ENCODE assay signal across 7 mouse cellular contexts in the genomic region with DNA sequence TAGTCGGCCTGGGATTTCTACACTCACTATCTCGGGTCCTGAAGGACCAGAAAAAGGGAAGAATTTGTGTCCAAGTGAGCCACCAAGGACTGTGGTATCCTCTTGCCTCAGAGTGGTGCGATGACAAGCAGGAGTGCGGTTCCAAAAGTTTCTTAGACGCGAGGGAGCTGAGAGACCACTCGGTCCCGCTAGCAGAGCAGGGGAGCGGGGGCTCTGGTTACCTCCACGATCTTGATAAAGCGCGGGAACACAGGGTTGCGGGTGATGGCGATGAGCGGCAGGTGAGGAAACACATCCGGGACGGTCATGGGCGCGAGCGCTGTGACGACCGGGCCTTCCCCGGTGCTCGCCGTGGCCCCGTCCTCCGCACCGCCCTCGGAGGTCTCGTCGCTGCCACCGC. TPM values are rescaled to one million over a fixed set of nuclear protein-coding genes. Genes with fewer than 3 reads are reported as not detected.
DNase-seq lines count a peak whose midpoint lies in the region; ATAC-seq lines count a peak whose summit lies in the region.

No protein-coding gene starts in this region.

- peak overlapping the region; percentile 92 for H3K9ac ChIP-seq in lung, embryonic 16.5 days (ENCODE audit: low read length)
- peak overlapping the region; percentile 77 for H3K9ac ChIP-seq in embryonic facial prominence, embryonic 11.5 days (replicated peaks; ENCODE audit: low read length)
- H3K9ac ChIP-seq in intestine, embryonic 15.5 days = peak overlapping the region; percentile 93
- peak overlapping the region; percentile 86 for H3K9ac ChIP-seq in neural tube, embryonic 13.5 days

- H3K4me2 ChIP-seq in lung, embryonic 16.5 days (ENCODE audit: low read depth, low read length) = peak overlapping the region; percentile 96
- peak overlapping the region; percentile 56 for H3K4me2 ChIP-seq in embryonic facial prominence, embryonic 11.5 days (ENCODE audit: low read depth, low read length)
- H3K4me2 ChIP-seq in intestine, embryonic 15.5 days (replicated peaks) = peak overlapping the region; percentile 86
- H3K4me2 ChIP-seq in neural tube, embryonic 13.5 days = peak overlapping the region; percentile 93

- no peaks in the 10 kb centered on the region for H3K27me3 ChIP-seq in lung, embryonic 16.5 days (ENCODE audit: control insufficient read depth, insufficient read depth, low read depth, low read length)
- H3K27me3 ChIP-seq in embryonic facial prominence, embryonic 11.5 days (ENCODE audit: control insufficient read depth, insufficient read depth, low read length) = no peaks in the 10 kb centered on the region
- H3K27me3 ChIP-seq in intestine, embryonic 15.5 days (replicated peaks) = no peaks in the 10 kb centered on the region
- H3K27me3 ChIP-seq in neural tube, embryonic 13.5 days = 0 out of 2 replicates have a peak, but pooled peaks cover 3% of the 10 kb centered on the region

- under 1% methylated on average over 32 of the region's 32 CpGs for WGBS in lung, embryonic 16.5 days
- under 1% methylated on average over 31 of the region's 32 CpGs for WGBS in embryonic facial prominence, embryonic 11.5 days
- under 1% methylated on average over 30 of the region's 32 CpGs for WGBS in intestine, embryonic 15.5 days
- 2% methylated on average over 32 of the region's 32 CpGs for WGBS in neural tube, embryonic 13.5 days

- H3K36me3 ChIP-seq in lung, embryonic 16.5 days (ENCODE audit: control insufficient read depth, insufficient read depth, low read length) = peaks cover 17% of the 10 kb centered on the region
- peaks cover 3% of the 10 kb centered on the region for H3K36me3 ChIP-seq in embryonic facial prominence, embryonic 11.5 days (replicated peaks; ENCODE audit: control insufficient read depth, insufficient read depth, low read depth, low read length)
- peaks cover 16% of the 10 kb centered on the region for H3K36me3 ChIP-seq in intestine, embryonic 15.5 days
- H3K36me3 ChIP-seq in neural tube, embryonic 13.5 days = peaks cover 34% of the 10 kb centered on the region

- no peaks in the 10 kb centered on the region for H3K9me3 ChIP-seq in lung, embryonic 16.5 days (ENCODE audit: control insufficient read depth, low read length)
- H3K9me3 ChIP-seq in embryonic facial prominence, embryonic 11.5 days (replicated peaks; ENCODE audit: control insufficient read depth, low read length) = no peaks in the 10 kb centered on the region
- no peaks in the 10 kb centered on the region for H3K9me3 ChIP-seq in intestine, embryonic 15.5 days
- H3K9me3 ChIP-seq in neural tube, embryonic 13.5 days = no peaks in the 10 kb centered on the region

- DNase-seq in lung, postnatal 4 days = no peak
- no peak for DNase-seq in embryonic facial prominence, embryonic 11.5 days (ENCODE audit: low spot score)
- no peak for DNase-seq in thymus, postnatal 10 days (ENCODE audit: low spot score in 2 of 2)
- no peak for DNase-seq in kidney, postnatal 14 days

- H3K4me3 ChIP-seq in lung, embryonic 16.5 days (ENCODE audit: low read length) = peak overlapping the region; percentile 85
- peak overlapping the region; percentile 81 for H3K4me3 ChIP-seq in embryonic facial prominence, embryonic 11.5 days (ENCODE audit: low read depth, low read length)
- H3K4me3 ChIP-seq in intestine, embryonic 15.5 days (replicated peaks) = peak overlapping the region; percentile 96
- H3K4me3 ChIP-seq in neural tube, embryonic 13.5 days = peak overlapping the region; percentile 87

- peaks cover 10% of the 10 kb centered on the region for H3K4me1 ChIP-seq in lung, embryonic 16.5 days (replicated peaks; ENCODE audit: control insufficient read depth, insufficient read depth, low read length)
- no peaks in the 10 kb centered on the region for H3K4me1 ChIP-seq in embryonic facial prominence, embryonic 11.5 days (ENCODE audit: control insufficient read depth, insufficient read depth, low read length)
- H3K4me1 ChIP-seq in intestine, embryonic 15.5 days (replicated peaks) = peaks cover 17% of the 10 kb centered on the region
- peaks cover 27% of the 10 kb centered on the region for H3K4me1 ChIP-seq in neural tube, embryonic 13.5 days (replicated peaks)

- H3K27ac ChIP-seq in lung, embryonic 16.5 days (ENCODE audit: low read length) = peak overlapping the region; percentile 56; the same call in 1 of the 2 replicates
- H3K27ac ChIP-seq in embryonic facial prominence, embryonic 11.5 days (replicated peaks; ENCODE audit: low read depth, low read length) = no peak overlapping the region
- peak overlapping the region; percentile 54 for H3K27ac ChIP-seq in intestine, embryonic 15.5 days
- H3K27ac ChIP-seq in neural tube, embryonic 13.5 days (replicated peaks) = peak overlapping the region; percentile 73

- ATAC-seq in lung, embryonic 16.5 days (ENCODE audit: low read depth) = no peak
- ATAC-seq in embryonic facial prominence, embryonic 11.5 days (replicated peaks; ENCODE audit: insufficient number of reproducible peaks, low FRiP score, low TSS enrichment, low read depth) = peak; percentile 7
- ATAC-seq in intestine, embryonic 15.5 days = peak; percentile 13; the same call in 1 of the 2 replicates
- no peak; the same call in 1 of the 2 replicates for ATAC-seq in neural tube, embryonic 13.5 days (ENCODE audit: low read depth)

RNA-seq across cellular contexts. Expression of a gene that starts 0.4 kb away (rescaled TPM):
- polyA plus RNA-seq in lung, embryonic 16.5 days (2015; fragmentation: Nextera tagmentation; extraction: Ambion mirVana) = 41.1 and 41.7 TPM in 2 replicates
- polyA plus RNA-seq in embryonic facial prominence, embryonic 11.5 days (2014; fragmentation: Nextera tagmentation; extraction: Ambion mirVana) = 48.3 and 49.5 TPM in 2 replicates
- 62.6 and 70.0 TPM in 2 replicates for polyA plus RNA-seq in intestine, embryonic 15.5 days (2015; fragmentation: Nextera tagmentation; extraction: Ambion mirVana)
- polyA plus RNA-seq in neural tube, embryonic 13.5 days (2015; fragmentation: Nextera tagmentation; extraction: Ambion mirVana) = 40.4 and 44.2 TPM in 2 replicates

RNA-seq across cellular contexts. Expression of a gene that starts 1.7 kb away (rescaled TPM):
- 0.43 and 0.91 TPM in 2 replicates for polyA plus RNA-seq in lung, embryonic 16.5 days (2015; fragmentation: Nextera tagmentation; extraction: Ambion mirVana)
- polyA plus RNA-seq in embryonic facial prominence, embryonic 11.5 days (2014; fragmentation: Nextera tagmentation; extraction: Ambion mirVana) = 0.70 and 0.71 TPM in 2 replicates
- polyA plus RNA-seq in intestine, embryonic 15.5 days (2015; fragmentation: Nextera tagmentation; extraction: Ambion mirVana) = 0.48 and 0.68 TPM in 2 replicates
- polyA plus RNA-seq in neural tube, embryonic 13.5 days (2015; fragmentation: Nextera tagmentation; extraction: Ambion mirVana) = 0.90 and 1.7 TPM in 2 replicates

RNA-seq across cellular contexts. Expression of a gene that starts 13.0 kb away (rescaled TPM):
- 1,731 and 1,766 TPM in 2 replicates for polyA plus RNA-seq in lung, embryonic 16.5 days (2015; fragmentation: Nextera tagmentation; extraction: Ambion mirVana)
- 1,376 and 1,538 TPM in 2 replicates for polyA plus RNA-seq in embryonic facial prominence, embryonic 11.5 days (2014; fragmentation: Nextera tagmentation; extraction: Ambion mirVana)
- 1,919 and 1,958 TPM in 2 replicates for polyA plus RNA-seq in intestine, embryonic 15.5 days (2015; fragmentation: Nextera tagmentation; extraction: Ambion mirVana)
- polyA plus RNA-seq in neural tube, embryonic 13.5 days (2015; fragmentation: Nextera tagmentation; extraction: Ambion mirVana) = 1,004 and 1,135 TPM in 2 replicates

RNA-seq across cellular contexts. Expression of a gene that starts 16.7 kb away (rescaled TPM):
- polyA plus RNA-seq in lung, embryonic 16.5 days (2015; fragmentation: Nextera tagmentation; extraction: Ambion mirVana) = 227 and 241 TPM in 2 replicates
- 209 and 219 TPM in 2 replicates for polyA plus RNA-seq in embryonic facial prominence, embryonic 11.5 days (2014; fragmentation: Nextera tagmentation; extraction: Ambion mirVana)
- 283 and 287 TPM in 2 replicates for polyA plus RNA-seq in intestine, embryonic 15.5 days (2015; fragmentation: Nextera tagmentation; extraction: Ambion mirVana)
- polyA plus RNA-seq in neural tube, embryonic 13.5 days (2015; fragmentation: Nextera tagmentation; extraction: Ambion mirVana) = 179 and 214 TPM in 2 replicates

RNA-seq across cellular contexts. Expression of a gene that starts 41.6 kb away (rescaled TPM):
- polyA plus RNA-seq in lung, embryonic 16.5 days (2015; fragmentation: Nextera tagmentation; extraction: Ambion mirVana) = 86.9 and 95.7 TPM in 2 replicates
- 94.1 and 109 TPM in 2 replicates for polyA plus RNA-seq in embryonic facial prominence, embryonic 11.5 days (2014; fragmentation: Nextera tagmentation; extraction: Ambion mirVana)
- 79.3 and 86.2 TPM in 2 replicates for polyA plus RNA-seq in intestine, embryonic 15.5 days (2015; fragmentation: Nextera tagmentation; extraction: Ambion mirVana)
- 104 and 136 TPM in 2 replicates for polyA plus RNA-seq in neural tube, embryonic 13.5 days (2015; fragmentation: Nextera tagmentation; extraction: Ambion mirVana)

Comparison
In these comparisons a context has a peak if more than half of its experiments do, and no peak if none do; other contexts are left out.
1. ATAC-seq: peak in embryonic facial prominence, embryonic 11.5 days (single experiment) and intestine, embryonic 15.5 days (single experiment); none in lung, embryonic 16.5 days (single experiment) and neural tube, embryonic 13.5 days (single experiment).
2. Peak in every context shown above with its lines, with median percentiles within 50 percentile points of each other: H3K4me2 ChIP-seq, H3K4me3 ChIP-seq and H3K9ac ChIP-seq.